Mouse (Mus musculus): ENCODE measurements around the gene 1600012H06Rik.
"Not testable (repeated sequence)": the region's sequence is repeated elsewhere in the genome, so short reads cannot be mapped to it uniquely, and the experiment has no call there.

DNA sequence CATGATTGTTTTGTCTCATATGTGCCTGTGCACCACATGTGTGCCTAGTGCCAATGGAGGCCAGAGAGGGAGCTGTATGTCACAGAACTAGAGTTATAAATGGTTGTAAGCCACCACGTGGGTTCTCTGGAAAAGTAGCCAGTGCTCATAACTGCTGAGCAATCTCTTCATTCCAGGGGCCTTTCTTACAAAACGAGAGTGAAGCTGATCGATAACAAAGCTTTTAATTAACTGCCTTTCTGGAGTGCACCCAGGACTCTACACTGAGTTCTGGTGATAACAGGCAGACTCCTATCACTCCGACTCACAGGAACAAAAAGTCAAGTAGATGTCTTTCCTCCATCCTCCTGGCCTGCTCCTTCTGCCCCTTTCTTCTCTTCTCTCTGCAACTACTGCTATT, 57.1 kb downstream of the 1600012H06Rik start:
- TF ChIP-seq POLR2A (IDR thresholded peaks at IDR 0.05; ENCODE audit: borderline replicate concordance, control insufficient read depth, low read depth, low read length); CTCF (IDR thresholded peaks at IDR 0.05; ENCODE audit: control insufficient read depth, insufficient read depth, low read length): not testable (repeated sequence)
